Mouse (Mus musculus) thymus, postnatal 25 days (tissue): ENCODE measurements at regions not wholly inside any gene's neighbourhood (a gene's known extent, or its start where the extent isn't known, plus 50 kb on each side); places are given as distances from the start of the nearest gene placed in this dataset.

Experiments
- DNase-seq: peaks from one replicate; pipeline ENCODE4 v3.0.0; 2022

DNA sequence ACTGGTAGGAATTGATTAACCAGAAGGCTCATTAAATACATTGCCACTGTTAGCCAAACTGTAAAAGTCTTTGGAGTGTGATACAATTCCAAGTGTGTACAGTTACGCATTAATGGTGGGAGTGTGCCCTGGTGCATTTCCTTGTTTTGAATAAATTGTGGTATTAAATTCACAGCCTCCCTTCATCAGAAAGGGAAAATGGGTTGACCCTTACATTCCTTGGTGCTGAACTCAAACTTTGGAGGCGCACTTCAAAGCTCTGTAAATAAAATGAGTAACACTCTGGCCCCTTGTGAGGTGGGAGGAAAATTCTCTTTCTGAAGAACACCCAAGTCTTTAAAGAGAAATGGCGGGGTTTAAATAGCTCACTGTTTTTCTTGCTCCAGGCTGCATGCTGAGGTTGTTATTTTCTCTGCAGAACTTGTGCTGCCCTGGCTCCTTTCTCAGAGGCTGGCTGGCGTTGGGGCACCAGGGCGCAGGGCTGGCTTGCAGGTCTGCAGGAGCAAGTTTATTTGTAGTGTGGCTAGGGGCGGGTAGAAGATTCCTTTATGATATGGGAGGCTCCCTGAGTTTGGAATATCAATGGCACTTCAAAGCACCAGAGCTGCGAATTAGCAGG lies 266.7 kb downstream of the Gpat3 start:
- DNase-seq: no peak

DNA sequence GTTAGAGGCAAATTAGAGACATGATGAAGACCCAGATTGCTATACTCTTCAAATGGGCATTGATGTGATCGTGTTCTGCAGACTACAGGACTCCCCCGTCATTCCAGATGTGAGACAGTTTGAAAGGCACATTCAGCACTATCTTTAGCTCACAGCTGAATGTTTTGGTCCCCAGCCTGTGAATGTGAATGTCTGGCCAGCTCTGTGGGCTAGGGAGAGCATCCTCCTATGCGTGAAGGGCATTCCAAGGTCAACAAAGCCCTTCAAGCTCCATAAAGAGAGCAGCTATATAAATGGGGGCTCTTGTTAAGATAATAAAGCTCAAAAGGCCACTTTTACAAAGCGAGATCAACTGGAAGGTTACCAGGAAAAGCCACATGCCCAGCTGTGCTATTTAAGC lies 266.1 kb downstream of the Gpat3 start:
- no peak for DNase-seq

DNA sequence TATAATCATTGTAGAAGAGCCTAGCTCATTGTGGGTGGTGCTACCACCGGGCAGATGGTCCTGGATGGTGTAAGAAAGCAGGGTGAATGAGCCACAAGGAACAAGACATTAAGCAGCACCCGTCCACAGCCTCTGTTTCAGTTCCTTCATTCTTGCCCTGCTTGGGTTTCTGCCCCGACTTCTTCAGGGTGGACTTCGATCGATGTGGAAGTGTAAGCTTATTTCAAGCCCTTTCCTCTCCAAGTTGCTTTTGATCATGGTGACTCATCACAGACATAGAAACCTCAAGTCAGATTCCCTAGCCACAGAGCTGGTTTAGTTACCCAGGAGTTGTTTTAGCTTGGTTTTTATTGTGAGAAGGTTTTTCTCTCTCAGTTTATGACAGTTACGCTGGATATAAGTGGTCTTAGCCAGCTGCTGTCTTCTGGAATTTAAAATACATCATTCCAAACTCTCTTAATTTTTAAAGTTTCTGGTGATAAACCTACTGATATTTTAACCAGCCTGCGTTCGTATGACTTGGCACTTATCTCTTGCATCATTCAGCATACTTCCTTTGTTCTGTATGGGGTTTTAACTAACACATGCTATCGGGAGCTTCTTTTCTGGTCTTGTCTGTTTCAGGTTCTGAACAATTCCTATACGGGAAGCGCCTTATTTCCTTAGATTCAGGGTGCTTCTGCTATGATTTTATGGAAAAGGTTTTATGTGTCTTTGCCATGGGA lies 255.6 kb downstream of the Gpat3 start:
- no peak for DNase-seq

DNA sequence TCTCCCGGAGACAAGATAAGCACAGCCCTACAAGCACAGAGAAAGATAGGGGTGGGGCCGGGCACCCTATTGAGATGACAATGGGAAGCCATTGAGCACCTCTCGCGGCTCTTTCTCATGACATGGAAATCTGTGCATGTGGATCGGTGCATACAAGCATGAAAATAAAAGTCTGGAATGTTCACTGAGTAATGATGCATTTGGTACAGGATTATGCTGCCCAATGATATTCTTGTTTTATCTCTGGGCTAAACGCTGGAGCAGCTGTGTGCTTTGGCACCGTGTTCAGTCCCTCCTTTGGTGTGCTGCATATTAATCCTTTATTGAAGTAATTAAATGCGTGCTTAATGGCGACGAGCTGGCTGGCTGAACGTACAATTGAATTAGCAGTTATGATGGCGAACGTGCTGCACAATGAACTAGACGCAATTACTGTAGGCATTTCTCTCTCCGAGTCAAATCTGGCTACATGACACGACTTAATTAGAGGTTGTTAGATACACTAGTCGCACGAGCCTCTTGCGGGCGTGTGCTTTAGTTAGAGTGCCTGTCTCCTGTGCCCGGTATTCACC lies 245.6 kb downstream of the Gpat3 start:
- DNase-seq: no peak

DNA sequence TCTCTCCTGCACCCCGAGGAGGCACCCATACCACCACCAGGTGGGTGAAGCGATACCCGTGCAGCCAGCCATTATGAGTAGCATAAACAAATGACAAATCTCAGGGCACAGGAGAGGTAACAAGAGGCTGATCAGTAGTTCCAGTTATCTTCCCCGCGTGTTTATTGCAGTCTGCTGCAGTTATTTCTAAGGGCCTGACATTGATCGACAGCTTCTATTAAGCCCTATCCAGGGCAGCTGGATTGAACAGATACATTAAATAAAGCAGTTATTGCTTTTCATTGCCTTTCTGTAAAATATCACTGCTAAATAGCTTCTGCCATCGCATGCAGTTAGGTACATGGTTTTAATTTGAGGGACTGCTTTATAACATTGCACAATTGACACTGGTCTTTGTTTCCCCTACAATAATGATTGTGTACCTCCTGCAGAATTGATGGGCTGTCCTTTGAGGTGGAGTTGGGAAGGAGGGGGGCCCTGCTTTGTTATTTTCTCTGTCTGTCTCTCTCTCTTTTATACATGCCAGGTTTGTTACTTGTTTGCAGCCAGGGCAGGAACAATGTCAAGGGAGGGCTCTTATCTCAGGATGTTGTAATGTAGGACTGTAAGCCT lies 245.0 kb downstream of the Gpat3 start:
- no peak for DNase-seq

DNA sequence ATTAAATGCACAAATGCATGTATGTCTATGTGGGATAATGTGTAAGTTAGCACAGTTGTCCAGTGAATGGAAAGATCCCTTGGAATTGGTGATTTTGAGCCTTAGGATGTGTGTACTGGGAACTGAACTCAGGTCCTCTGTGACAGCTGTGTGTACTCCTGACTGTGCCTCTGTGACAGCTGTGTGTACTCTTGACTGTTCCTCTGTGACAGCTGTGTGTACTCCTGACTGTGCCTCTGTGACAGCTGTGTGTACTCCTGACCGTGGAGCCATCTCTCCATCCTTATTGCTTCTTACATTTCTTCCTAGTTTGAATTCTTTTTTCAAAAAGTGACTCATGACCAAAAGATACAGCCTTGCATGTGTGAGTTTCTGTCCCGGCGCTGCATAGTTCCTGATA lies 239.7 kb downstream of the Gpat3 start:
- DNase-seq: no peak

DNA sequence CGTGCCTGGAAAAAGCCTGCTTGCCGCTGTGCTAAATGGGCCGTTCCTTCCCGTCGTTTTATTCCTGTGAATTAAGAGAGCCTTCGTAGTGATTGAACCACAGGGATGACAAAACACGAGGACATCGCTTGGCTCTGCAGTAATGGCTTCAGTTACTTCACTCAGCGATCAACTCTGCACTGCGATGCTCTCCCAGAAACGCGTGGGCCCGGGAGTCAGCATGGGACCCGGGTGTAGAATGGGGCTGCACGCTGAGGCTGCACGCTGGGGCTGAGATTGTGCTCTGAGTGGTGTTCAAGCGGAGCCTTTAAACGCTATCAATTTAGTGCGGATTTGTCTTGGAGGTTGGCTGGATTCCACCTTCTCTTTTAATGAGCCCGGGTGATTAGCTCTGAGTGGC lies 237.1 kb downstream of the Gpat3 start:
- no peak for DNase-seq

DNA sequence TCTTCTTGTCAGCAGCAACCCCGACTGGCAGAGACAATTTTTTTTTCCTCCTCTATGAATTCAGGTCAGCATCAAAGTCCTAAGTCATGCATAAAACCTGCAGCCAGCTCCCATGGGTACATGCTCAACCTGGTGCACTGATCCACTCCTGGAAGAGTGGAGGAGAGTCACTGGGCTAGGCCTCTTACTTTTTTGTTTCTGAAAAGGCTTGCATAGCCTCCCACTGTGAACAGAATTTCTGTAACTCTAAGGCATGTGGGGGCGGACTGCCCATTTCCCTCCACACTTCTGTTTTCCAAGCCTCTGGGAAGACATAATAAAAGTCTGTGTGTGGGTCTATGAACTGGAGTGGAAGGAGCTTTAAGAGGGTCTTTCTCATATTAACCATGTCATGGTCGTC lies 218.8 kb downstream of the Gpat3 start:
- DNase-seq: no peak

DNA sequence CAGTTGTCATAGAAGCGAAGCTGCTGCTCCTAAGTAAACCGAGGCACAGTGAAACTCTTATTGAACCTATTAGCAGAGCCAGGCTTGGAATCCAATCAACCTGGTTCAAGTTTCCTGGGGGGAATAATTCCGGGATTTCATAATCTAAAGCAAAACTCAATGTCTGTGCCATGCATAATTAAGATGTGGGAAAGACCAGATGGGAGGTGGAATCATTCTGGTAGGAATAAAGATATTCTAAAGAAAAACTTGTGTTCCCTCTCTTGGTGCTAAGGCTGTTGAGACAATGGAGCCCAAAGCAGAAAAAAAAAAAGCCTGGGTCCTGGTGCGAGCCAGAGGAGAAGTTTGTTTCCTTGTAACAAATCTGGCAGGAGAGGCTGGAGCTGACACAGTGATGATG lies 217.7 kb downstream of the Gpat3 start:
- DNase-seq: no peak

DNA sequence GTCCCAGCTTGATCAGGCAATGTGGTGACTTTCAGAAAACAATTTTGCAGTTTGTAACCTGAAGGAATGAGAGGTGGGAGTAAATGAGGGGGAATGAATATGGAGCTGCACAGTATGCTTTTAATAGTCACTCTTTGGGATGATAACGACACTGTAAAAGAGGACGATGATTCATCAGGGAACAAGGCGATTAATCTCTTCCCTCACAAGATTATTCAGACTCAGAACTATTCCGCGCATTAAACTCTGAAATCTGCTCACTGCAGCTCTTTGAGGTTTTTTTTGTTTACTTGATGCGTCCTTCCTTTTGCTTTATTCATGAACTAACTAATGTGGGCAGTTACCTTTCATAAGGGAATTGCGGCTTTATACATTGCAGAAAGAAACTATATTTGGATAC lies 206.1 kb downstream of the Gpat3 start:
- no peak for DNase-seq

DNA sequence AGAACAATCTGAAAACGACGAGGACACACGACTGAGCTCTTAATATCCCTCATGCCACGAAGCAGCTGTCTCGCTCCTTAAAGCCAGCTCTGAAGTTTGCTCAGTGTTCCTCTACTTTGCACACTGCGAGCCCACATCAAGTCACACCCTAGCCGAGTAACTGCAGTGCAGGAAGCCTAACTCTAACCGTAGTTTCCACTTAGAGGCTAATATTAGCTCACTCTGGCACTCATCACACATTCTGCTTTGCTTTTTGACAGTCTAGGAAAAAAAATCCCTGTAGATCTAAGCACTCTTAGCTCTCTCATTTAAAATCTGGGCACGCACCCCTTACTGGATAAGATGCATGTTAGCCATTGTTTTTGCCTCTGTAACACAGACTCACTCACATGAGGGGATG lies 195.0 kb downstream of the Gpat3 start:
- no peak for DNase-seq

DNA sequence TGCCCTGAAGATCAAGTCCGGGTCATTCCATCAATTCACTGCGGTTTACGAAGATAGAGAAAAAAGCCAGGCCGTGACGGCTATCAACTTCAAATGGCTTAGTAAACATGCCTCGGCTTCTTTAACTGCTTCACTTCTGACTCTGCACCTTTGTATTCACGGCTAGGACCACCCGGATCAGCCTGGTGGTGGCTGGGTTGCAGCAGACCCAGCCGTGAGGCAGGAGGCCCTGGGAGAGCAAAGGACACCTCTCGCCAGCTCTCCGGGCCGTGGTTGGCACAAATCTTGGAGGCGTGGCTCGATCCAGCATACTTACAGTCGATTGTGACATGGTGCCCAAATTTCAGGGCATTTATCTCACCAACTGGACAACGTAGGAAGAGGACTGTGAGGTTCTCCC lies 187.5 kb downstream of the Gpat3 start:
- DNase-seq: no peak

DNA sequence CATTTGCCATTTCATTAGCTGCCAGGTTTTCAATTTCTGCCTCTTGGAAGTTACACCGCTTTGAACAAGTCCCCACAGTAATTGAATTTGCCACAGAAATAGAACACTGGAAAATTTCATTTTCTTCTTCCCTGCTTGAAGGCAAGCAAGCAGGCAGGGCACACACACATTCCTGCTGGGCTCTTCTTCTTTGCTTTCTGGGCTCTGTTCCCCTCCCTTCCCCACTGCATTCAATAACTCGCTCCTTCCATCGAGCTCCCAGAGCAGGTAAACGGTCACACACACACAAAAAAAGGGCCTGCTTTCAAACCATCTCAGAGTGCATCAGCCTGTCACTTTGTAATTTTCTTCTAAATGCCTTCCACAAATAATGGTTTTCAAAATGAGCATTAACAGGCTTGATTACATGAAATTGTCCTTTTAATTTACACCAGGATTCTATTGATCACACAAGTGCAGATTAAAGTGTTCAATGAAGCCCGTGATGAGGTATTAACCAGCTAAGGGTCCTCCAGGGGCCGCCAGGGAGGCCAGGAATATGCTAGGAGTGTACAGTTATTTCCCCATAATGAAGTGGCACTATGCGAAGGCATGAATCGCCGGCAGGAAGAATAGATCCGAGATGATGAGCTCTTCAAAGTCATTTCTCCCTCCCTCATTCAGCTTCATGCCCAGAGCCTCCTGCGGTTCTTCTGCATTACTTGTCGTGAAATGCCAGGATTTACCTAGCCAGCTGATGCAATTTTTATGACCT lies 186.8 kb downstream of the Gpat3 start:
- DNase-seq: no peak

DNA sequence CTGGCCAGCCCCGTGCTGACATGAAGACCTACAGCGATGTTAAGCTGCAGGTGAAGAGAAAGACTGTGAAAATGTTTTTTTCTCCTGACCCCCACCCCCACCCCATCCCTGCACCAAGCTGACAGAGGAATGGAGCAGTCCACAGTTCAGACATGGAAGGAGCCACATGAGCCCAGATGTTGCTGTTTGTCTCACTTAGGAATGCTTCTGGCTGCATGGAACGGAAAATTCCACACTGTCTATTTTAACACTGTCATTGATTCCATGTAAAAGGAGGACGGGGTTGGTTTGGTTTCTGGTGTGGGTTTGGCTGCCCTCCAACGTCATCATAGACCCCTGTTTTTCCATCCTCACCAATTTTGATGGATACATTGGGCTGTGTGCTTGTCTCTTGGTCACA lies 179.3 kb downstream of the Gpat3 start:
- no peak for DNase-seq

DNA sequence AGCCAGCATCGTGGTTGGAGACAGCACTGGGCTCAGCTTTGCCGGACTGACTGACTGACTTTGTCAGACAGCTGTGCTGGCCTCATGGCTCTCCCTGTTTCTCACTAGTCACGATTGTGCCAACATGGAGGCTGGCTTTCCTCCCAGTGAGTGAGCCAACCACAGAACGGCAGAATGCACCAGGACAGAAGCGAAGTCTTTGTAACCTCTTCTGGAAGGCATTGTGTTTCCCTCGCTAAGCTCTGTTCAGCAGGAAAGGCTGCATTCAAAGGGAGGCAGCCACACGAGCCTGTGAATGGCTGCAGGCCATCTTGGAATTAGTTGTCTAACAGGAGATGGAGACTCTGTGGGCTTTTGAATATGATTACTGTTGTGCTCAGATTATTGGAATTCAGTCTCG lies 178.3 kb downstream of the Gpat3 start:
- no peak for DNase-seq

DNA sequence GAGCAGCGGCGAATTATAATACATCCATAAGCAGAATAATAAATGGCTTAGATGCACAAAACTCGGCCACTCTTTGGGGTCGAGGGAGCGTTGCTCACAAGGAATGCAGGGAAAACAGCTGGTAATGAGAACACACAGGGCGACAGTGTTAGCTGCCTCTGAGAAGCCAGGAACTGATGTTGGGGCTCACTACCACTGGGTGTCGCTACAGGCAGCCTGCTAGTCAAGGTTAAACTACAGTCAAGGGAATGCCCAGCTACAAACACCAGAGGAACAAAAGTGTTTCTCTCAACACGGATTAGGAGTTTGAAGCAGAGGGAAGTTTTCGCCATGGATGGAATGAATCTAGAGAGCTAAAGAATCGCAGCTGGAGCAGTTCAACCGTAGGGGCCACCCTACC lies 175.3 kb downstream of the Gpat3 start:
- peak; percentile 17 for DNase-seq

DNA sequence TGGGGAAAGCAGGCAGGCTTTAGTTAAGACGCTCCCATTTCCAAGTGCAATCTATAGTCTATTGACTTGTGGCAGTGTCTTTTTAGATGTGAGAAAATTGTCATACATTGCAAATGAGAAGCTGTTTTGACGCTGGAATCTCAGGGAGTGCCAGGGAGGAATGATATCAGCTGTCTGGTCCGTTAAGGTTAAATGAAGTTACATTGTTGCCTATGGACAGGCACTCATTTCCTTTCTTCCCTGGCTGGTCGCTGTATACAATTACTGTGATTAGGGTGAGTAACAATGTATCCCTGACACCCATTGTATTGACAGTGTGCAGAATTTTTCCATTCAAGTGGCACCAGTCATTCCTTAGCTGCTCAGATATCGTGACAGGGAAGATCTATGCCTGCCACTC lies 168.3 kb downstream of the Gpat3 start:
- no peak for DNase-seq

DNA sequence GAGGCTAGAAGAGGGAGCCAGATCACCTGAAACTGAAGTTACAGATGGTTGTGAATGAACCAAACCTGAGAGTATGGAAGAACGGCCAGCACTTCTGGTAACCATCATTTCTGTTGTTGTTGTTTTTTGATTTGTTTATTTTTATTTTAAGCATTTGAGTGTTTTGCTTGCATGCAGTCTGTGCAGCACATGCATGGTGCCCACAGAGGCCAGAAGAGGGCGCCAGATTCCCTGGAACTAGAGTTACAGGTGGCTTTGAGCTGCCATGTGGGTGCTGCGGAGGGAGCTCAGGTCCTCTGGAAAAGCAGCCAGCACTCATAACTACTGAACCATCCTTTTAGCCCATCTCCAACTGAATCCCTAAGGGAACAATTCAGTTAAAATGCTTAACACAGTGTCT lies 159.7 kb downstream of the Gpat3 start:
- DNase-seq: no peak

DNA sequence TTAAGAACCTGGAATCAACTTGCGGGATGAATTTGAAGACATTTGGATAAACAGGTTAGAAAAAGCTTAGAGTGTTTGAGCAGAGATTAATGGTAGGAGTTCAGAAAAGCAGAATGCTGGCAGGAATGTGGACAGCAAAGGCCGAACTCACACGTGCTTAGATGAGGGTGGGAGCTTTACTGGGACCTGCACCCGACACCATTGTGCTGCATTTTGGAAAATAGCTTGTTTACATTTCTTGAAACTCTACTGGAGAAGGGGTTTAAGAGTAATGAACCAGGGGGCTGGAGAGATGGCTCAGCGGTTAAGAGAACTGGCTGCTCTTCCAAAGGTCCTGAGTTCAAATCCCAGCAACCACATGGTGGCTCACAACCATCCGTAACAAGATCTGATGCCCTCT lies 154.9 kb downstream of the Gpat3 start:
- DNase-seq: no peak

DNA sequence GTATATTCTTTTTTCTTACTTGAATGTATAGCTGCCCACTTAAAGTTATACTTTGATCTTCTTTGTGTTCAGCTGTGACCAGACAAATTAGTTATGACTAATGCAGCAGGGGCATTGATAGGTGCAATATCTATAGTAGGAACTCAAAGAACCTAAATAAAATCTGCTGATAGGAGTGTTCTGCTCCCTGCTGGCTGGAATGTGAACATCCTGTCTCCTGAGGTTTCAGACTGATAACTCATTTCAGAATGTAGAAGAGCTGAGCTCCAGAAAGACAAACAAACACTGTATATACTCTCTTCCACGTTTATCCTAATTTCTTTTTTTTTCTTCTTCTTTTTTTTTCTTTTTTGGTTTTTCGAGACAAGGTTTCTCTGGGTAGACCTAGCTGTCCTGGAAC lies 146.9 kb downstream of the Gpat3 start:
- no peak for DNase-seq

DNA sequence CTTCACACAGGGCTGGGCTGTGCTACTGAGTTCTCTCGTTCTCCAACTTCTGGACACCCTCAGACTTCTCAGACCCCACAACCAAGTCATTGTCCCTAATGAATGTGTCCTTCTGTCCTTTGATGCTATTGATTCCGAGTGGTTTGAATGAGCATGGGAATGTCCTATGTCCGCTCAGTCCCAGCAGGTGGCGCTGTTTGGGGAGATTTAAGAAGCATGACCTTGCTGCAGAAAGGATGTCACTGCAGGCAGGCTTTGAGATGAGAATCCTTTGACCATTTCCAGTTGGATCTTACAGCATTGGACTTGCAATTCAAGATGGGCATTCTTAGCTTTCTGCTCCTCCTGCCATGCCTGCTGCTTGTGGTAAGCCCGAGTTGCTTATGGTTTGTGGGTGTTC lies 146.1 kb downstream of the Gpat3 start:
- peak; percentile 4 for DNase-seq

DNA sequence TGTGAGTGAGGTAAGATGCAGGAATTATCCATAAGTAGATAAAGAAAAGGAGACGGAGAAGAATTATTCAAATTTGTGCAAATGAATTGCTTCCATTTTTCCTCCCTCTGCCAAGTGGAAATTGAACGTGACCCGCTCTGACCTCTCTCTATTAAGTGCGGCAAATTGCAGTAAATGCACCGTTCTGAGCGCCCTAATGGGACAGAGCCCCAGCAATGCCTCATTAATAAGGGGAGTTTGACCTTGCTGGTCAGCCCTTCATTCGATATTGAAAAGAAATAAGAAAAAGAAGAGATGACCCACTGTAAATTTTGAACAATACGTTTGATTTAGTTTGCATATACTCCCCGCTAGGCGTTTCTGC lies 137.0 kb downstream of the Gpat3 start:
- DNase-seq: no peak

DNA sequence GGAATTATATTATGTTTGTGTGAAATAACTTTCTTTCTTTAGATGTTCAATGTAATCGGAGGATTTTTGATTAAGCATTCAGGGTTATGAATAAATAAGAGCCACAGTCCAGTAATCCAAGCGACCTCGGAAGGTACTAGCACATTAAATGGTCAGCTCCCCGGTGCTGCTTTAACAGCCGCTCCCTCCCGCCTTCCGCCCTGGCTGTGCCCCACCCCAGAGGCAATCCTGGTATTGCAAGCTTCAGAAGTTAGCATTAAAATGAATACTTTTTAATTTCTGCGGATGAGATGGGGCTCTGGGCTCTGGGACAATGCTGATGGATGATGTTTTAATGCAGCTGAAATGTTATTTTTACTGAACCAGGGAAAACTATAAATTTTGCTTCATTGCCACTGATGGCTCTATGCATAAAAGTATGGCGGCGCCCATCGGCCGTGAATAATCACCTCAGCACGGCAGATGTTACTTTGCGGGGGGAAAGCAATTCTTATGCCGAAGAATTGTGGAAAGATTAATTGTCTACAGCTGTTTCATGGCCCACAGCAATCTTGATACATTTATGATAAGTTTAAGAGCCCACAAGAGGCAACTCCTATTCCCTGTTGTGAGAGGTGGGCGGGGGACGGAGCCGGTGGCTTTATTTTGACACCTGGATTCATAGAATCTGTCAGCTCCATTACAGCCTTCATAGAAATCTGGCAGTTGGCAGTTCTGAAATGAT lies 136.5 kb downstream of the Gpat3 start:
- DNase-seq: no peak
